Mouse (Mus musculus) urinary bladder, postnatal 25 days (tissue): Measurements from ENCODE around the gene Cdh11.
"Not testable (repeated sequence)": the region's sequence is repeated elsewhere in the genome, so short reads cannot be mapped to it uniquely, and the experiment has no call there.

ENCODE experiments used
- DNase-seq: peaks from one replicate; pipeline ENCODE4 v3.0.0; 2022; ENCODE audit warnings: low spot score

Gene Cdh11

GRCm38 (mm10) chr8:102707305-102707704 is 78.1 kb downstream of the Cdh11 start:
- no peak for DNase-seq

GRCm38 (mm10) chr8:102705376-102705905 is 80.0 kb downstream of the Cdh11 start:
- no peak for DNase-seq

- no peak for DNase-seq
Measured at GRCm38 (mm10) chr8:102700245-102700644, 85.2 kb downstream of the Cdh11 start.

- DNase-seq = no peak
Measured at GRCm38 (mm10) chr8:102698232-102698837, 87.1 kb downstream of the Cdh11 start.

GRCm38 (mm10) chr8:102693465-102693864 is 92.0 kb downstream of the Cdh11 start:
- no peak for DNase-seq

- DNase-seq = not testable (repeated sequence)
Measured at GRCm38 (mm10) chr8:102685491-102685890, 100.0 kb downstream of the Cdh11 start.

- no peak for DNase-seq
Measured at GRCm38 (mm10) chr8:102685023-102685422, 100.4 kb downstream of the Cdh11 start.

- DNase-seq = no peak
Measured at GRCm38 (mm10) chr8:102677148-102677547, 108.3 kb downstream of the Cdh11 start.

- not testable (repeated sequence) for DNase-seq
Measured at GRCm38 (mm10) chr8:102664561-102664960, 120.9 kb downstream of the Cdh11 start.

- DNase-seq = no peak
Measured at GRCm38 (mm10) chr8:102656529-102656928, 128.9 kb downstream of the Cdh11 start.

- no peak for DNase-seq
Measured at GRCm38 (mm10) chr8:102651964-102652363, 133.5 kb downstream of the Cdh11 start.

- no peak for DNase-seq
Measured at GRCm38 (mm10) chr8:102627151-102627550, 158.3 kb downstream of the Cdh11 start.

- no peak for DNase-seq
Measured at GRCm38 (mm10) chr8:102612146-102612545, 173.3 kb downstream of the Cdh11 start.

- no peak for DNase-seq
Measured at GRCm38 (mm10) chr8:102601327-102601726, 184.1 kb downstream of the Cdh11 start.

GRCm38 (mm10) chr8:102596523-102596922 is 188.9 kb downstream of the Cdh11 start:
- DNase-seq = no peak

GRCm38 (mm10) chr8:102593899-102594298 is 191.5 kb downstream of the Cdh11 start:
- no peak for DNase-seq
